Mouse (Mus musculus): ENCODE measurements around the gene Oprm1. TPM values are rescaled to one million over a fixed set of nuclear protein-coding genes. Genes with fewer than 3 reads are reported as not detected.
"Not testable (repeated sequence)": the region's sequence is repeated elsewhere in the genome, so short reads cannot be mapped to it uniquely, and the experiment has no call there.

Gene Oprm1
- total and polyA plus RNA-seq, 2 experiments from 2014 or later: not detected

DNA sequence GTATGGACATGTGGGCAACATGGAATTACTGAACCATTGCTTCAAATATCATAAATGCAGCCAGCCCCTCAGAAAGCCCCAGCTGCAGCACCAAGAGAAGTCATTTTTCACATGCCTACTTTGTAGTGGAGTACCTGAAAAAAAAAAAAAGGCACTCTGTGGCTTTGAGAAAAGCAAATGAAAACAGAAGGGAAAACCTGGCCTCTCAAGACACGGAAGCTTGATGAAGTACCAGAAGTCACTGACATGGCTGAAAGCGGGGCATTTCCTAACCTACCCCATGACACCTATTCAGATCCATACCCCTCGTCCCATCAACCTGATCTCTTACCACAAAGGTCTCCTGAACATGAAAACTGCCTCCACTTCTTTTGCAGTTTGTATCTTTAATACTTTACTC, 238.6 kb downstream of the Oprm1 start:
- no peaks in the 10 kb centered on the region for H3K4me1 ChIP-seq (ENCODE audit: control insufficient read depth, insufficient read depth)
- H3K4me2 ChIP-seq (ENCODE audit: low read depth, low read length): no peak overlapping the region
- DNase-seq (ENCODE audit: low spot score) (no peak), ATAC-seq (ENCODE audit: insufficient read depth, low read depth) (no peak)
- H3K27me3 ChIP-seq (ENCODE audit: control insufficient read depth, insufficient read depth, low read length): no peaks in the 10 kb centered on the region
- no peak overlapping the region for H3K27ac ChIP-seq (ENCODE audit: low read depth)
- no peak for TF ChIP-seq EP300 (IDR thresholded peaks at IDR 0.05; ENCODE audit: low read depth)
- no peak for TF ChIP-seq CTCF (IDR thresholded peaks at IDR 0.05; ENCODE audit: low read depth)
- no peaks in the 10 kb centered on the region for H3K9me3 ChIP-seq (replicated peaks; ENCODE audit: control insufficient read depth, low read length)
- H3K4me3 ChIP-seq (ENCODE audit: low read depth, low read length): no peak overlapping the region
- no peaks in the 10 kb centered on the region for H3K36me3 ChIP-seq (replicated peaks; ENCODE audit: control insufficient read depth, insufficient read depth, low read length)
- WGBS: 60% methylated on average over 3 of the region's 3 CpGs
- H3K9ac ChIP-seq (replicated peaks; ENCODE audit: low read depth, low read length): no peak overlapping the region

DNA sequence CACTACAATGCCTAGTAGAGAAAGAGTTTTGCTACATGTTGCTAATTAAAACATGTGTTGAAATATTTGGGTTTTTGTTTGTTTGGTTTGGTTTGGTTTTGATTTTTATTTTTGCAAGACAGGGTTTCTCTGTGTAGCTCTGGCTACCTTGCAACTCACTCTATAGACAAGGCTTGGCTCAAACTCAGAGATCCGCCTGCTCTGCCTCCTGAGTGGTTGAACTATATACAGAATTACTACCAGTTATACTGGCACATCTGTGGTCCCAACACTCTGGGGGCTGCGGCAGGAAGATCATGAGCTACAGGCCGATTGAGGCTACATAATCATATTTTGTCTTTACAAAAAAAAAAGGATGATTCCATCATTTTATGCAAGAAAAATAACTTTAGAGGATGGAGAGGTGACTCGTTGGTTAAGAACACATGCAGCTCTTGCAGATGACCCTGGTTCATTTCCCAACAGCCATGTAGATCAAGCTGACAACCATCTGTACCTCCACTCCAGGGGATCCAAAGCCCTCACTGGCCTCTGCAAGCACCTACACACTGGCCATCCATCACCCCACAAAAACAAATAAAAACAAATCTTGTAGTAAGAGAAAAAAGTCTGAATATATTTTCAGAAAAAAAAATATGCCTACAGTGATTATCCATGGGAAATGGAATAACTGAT, 240.4 kb downstream of the Oprm1 start:
- no peak overlapping the region for H3K9ac ChIP-seq (replicated peaks; ENCODE audit: low read depth, low read length)
- H3K36me3 ChIP-seq (replicated peaks; ENCODE audit: control insufficient read depth, insufficient read depth, low read length): no peaks in the 10 kb centered on the region
- DNase-seq (ENCODE audit: low spot score) (no peak), ATAC-seq (ENCODE audit: insufficient read depth, low read depth) (no peak)
- H3K4me3 ChIP-seq (ENCODE audit: low read depth, low read length): no peak overlapping the region
- 82% methylated on average over 4 of the region's 4 CpGs for WGBS
- no peaks in the 10 kb centered on the region for H3K4me1 ChIP-seq (ENCODE audit: control insufficient read depth, insufficient read depth)
- H3K27me3 ChIP-seq (ENCODE audit: control insufficient read depth, insufficient read depth, low read length): no peaks in the 10 kb centered on the region
- H3K9me3 ChIP-seq (replicated peaks; ENCODE audit: control insufficient read depth, low read length): no peaks in the 10 kb centered on the region
- no peak for TF ChIP-seq CTCF (IDR thresholded peaks at IDR 0.05; ENCODE audit: low read depth)
- TF ChIP-seq EP300 (IDR thresholded peaks at IDR 0.05; ENCODE audit: low read depth): no peak
- H3K27ac ChIP-seq (ENCODE audit: low read depth): no peak overlapping the region
- no peak overlapping the region for H3K4me2 ChIP-seq (ENCODE audit: low read depth, low read length)

DNA sequence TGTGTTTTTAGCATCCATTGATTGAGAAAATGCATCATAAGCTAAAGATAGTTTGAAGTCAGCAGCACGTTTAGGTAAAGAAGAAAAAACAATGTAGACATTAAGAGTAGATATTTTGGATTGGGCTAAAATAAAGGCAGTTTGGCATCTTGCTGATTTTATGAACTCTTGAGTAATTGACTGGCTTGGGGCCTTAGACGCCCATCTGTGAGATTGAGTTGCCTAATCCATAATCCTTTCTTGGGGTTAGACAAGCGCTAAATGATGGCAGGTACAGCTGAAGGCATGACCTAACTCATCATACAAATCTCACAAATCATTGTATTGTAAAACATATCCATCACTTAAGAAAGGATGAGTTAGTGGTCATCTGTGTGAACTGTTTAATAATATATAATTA, 241.0 kb downstream of the Oprm1 start:
- TF ChIP-seq EP300 (IDR thresholded peaks at IDR 0.05; ENCODE audit: low read depth) (no peak), CTCF (IDR thresholded peaks at IDR 0.05; ENCODE audit: low read depth) (no peak)
- 79% methylated on average over 3 of the region's 3 CpGs for WGBS
- ATAC-seq (ENCODE audit: insufficient read depth, low read depth) (no peak), DNase-seq (ENCODE audit: low spot score) (no peak)
- Histone ChIP-seq H3K27ac (ENCODE audit: low read depth) (no peak overlapping the region), H3K4me3 (ENCODE audit: low read depth, low read length) (no peak overlapping the region), H3K27me3 (ENCODE audit: control insufficient read depth, insufficient read depth, low read length) (no peaks in the 10 kb centered on the region), H3K9ac (replicated peaks; ENCODE audit: low read depth, low read length) (no peak overlapping the region), H3K4me1 (ENCODE audit: control insufficient read depth, insufficient read depth) (no peaks in the 10 kb centered on the region), H3K4me2 (ENCODE audit: low read depth, low read length) (no peak overlapping the region), H3K9me3 (replicated peaks; ENCODE audit: control insufficient read depth, low read length) (no peaks in the 10 kb centered on the region), H3K36me3 (replicated peaks; ENCODE audit: control insufficient read depth, insufficient read depth, low read length) (no peaks in the 10 kb centered on the region)

DNA sequence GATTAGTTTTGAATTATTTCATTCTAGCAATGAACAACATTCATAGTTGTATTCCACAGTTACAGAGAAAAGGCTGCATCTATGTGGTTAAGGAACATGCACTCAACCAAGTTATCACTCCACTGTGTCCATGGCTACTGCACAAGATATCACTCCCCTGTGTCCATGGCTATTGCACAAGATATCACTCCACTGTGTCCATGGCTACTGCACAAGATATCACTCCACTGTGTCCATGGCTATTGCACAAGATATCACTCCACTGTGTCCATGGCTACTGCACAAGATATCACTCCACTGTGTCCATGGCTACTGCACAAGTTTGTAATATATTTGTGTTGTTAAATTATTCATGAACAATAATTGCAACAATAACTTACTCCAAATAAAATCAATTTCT, 245.6 kb downstream of the Oprm1 start:
- ATAC-seq (ENCODE audit: insufficient read depth, low read depth); H3K27me3 ChIP-seq (ENCODE audit: control insufficient read depth, insufficient read depth, low read length): not testable (repeated sequence)

DNA sequence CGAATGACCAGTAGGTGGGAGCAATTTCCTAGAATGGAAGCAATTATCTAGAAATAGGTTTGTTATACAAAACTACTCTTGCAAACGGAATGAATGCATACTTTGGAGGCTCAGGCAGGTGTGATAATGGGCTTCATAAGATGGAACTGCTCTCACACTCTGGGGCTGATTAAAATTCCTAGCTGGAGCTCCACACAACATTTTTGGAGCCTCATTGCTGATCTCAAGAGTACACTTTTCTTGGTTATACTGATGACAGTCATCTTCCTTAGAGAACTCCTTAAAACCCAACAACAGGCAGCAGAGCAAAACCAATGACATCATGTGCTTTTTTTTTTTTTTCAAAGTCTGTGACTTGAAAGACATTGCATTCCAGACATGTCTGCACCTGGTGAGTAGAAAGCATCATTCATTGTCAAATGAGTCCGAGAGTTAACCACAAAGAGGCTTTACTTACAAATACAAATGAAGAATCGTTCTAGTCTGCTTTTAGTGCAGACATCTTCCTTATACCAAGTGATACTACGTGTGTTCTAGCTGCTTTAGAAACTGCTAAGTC, 246.8 kb downstream of the Oprm1 start:
- DNase-seq (ENCODE audit: low spot score): no peak
- Histone ChIP-seq H3K4me2 (ENCODE audit: low read depth, low read length) (no peak overlapping the region), H3K9me3 (replicated peaks; ENCODE audit: control insufficient read depth, low read length) (no peaks in the 10 kb centered on the region), H3K27ac (ENCODE audit: low read depth) (no peak overlapping the region), H3K27me3 (ENCODE audit: control insufficient read depth, insufficient read depth, low read length) (no peaks in the 10 kb centered on the region), H3K4me3 (ENCODE audit: low read depth, low read length) (no peak overlapping the region), H3K36me3 (replicated peaks; ENCODE audit: control insufficient read depth, insufficient read depth, low read length) (no peaks in the 10 kb centered on the region), H3K9ac (replicated peaks; ENCODE audit: low read depth, low read length) (no peak overlapping the region), H3K4me1 (ENCODE audit: control insufficient read depth, insufficient read depth) (no peaks in the 10 kb centered on the region)
- WGBS: 53% methylated on average over 5 of the region's 5 CpGs
- no peak for TF ChIP-seq CTCF (IDR thresholded peaks at IDR 0.05; ENCODE audit: low read depth)
- TF ChIP-seq EP300 (IDR thresholded peaks at IDR 0.05; ENCODE audit: low read depth): no peak
- ATAC-seq (ENCODE audit: insufficient read depth, low read depth): no peak

More for the DNA sequence above, 245.6 kb downstream of the Oprm1 start:
- not testable (repeated sequence) for H3K9me3 ChIP-seq (replicated peaks; ENCODE audit: control insufficient read depth, low read length); H3K36me3 ChIP-seq (replicated peaks; ENCODE audit: control insufficient read depth, insufficient read depth, low read length); H3K27ac ChIP-seq (ENCODE audit: low read depth); DNase-seq (ENCODE audit: low spot score); H3K4me2 ChIP-seq (ENCODE audit: low read depth, low read length); H3K9ac ChIP-seq (replicated peaks; ENCODE audit: low read depth, low read length); H3K4me3 ChIP-seq (ENCODE audit: low read depth, low read length); H3K4me1 ChIP-seq (ENCODE audit: control insufficient read depth, insufficient read depth)

DNA sequence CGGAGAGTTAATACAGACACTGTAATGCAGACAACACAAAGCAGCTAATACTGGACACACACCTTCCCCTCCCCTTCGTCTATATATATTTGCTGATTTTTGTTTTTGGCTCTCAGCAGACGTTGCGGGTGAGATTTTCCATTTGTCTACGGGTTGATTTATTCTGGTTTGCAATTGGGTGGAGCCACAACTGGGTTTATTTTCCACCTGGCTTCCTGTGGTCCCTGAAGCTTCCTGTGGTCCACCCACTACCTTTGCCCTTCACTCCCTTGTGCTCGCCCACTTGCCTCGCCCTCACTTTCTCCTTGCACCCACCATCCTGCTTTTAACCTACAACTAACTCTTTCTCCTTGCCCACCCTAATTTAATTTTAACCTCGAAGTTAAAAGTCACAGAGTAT, 252.2 kb downstream of the Oprm1 start:
- no peak for TF ChIP-seq CTCF (IDR thresholded peaks at IDR 0.05; ENCODE audit: low read depth)
- TF ChIP-seq EP300 (IDR thresholded peaks at IDR 0.05; ENCODE audit: low read depth): no peak
- Histone ChIP-seq H3K4me1 (ENCODE audit: control insufficient read depth, insufficient read depth) (no peaks in the 10 kb centered on the region), H3K4me2 (ENCODE audit: low read depth, low read length) (no peak overlapping the region), H3K36me3 (replicated peaks; ENCODE audit: control insufficient read depth, insufficient read depth, low read length) (no peaks in the 10 kb centered on the region), H3K27ac (ENCODE audit: low read depth) (no peak overlapping the region), H3K27me3 (ENCODE audit: control insufficient read depth, insufficient read depth, low read length) (no peaks in the 10 kb centered on the region), H3K4me3 (ENCODE audit: low read depth, low read length) (no peak overlapping the region), H3K9ac (replicated peaks; ENCODE audit: low read depth, low read length) (no peak overlapping the region), H3K9me3 (replicated peaks; ENCODE audit: control insufficient read depth, low read length) (no peaks in the 10 kb centered on the region)
- WGBS: 65% methylated on average over 8 of the region's 8 CpGs
- ATAC-seq (ENCODE audit: insufficient read depth, low read depth) (no peak), DNase-seq (ENCODE audit: low spot score) (no peak)

Measured in heart, postnatal 0 days (tissue).